Mouse (Mus musculus): ENCODE data around the gene Hipk1. TPM values are rescaled to one million over a fixed set of nuclear protein-coding genes. Genes with fewer than 3 reads are reported as not detected.

Gene Hipk1
- polyA plus RNA-seq, 1 experiment from 2014 or later = 8.3 TPM

DNA sequence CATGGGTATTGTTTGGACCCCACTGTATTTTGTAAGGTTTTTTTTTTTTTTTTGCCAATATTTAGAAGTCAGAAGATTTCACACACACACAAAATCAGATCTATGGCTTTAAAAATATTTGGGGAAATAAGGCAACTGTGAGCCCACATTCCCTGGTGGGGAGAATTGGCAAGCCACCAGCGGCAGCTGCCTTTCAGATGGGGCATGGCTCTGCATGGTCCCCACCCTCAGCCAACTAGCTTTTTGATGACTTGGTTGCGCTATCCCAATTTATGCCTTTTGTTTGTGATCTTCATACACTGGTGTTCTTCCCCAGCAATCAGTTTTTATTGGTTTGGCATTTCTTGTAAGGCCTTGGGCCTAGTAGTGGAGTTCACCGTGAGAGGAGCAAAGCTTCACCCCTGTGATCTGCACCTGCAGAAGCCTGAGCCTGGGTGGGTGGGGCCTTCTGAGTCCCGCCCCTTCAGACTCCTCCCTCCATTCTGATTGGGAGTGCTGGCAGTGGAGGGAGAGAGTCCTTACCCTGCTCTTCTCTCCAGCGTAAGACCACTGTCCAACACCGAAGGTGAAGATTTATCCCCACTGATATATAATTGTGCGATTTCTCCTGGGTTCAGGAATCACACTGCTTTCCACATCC lies 77.0 kb downstream of the Hipk1 start:
- no peaks in the 10 kb centered on the region for H3K27me3 ChIP-seq (ENCODE audit: insufficient read depth, low read length)
- H3K27ac ChIP-seq (ENCODE audit: low read depth) = no peak overlapping the region
- WGBS (ENCODE audit: insufficient replicate concordance) = 65% methylated on average over 7 of the region's 7 CpGs
- no peaks in the 10 kb centered on the region for H3K4me1 ChIP-seq (ENCODE audit: insufficient read depth)
- H3K4me3 ChIP-seq (ENCODE audit: low read depth, low read length) = no peak overlapping the region
- no peak for DNase-seq
- no peaks in the 10 kb centered on the region for H3K36me3 ChIP-seq (replicated peaks; ENCODE audit: insufficient read depth, low read length)
- no peak overlapping the region for H3K4me2 ChIP-seq (ENCODE audit: low read depth, low read length)
- H3K9me3 ChIP-seq (ENCODE audit: low read length) = no peaks in the 10 kb centered on the region
- H3K9ac ChIP-seq (replicated peaks) = no peak overlapping the region
- TF ChIP-seq EP300 (IDR thresholded peaks at IDR 0.05; ENCODE audit: low read depth) (no peak), CTCF (IDR thresholded peaks at IDR 0.05; ENCODE audit: low read depth) (no peak)
- no peak for ATAC-seq

DNA sequence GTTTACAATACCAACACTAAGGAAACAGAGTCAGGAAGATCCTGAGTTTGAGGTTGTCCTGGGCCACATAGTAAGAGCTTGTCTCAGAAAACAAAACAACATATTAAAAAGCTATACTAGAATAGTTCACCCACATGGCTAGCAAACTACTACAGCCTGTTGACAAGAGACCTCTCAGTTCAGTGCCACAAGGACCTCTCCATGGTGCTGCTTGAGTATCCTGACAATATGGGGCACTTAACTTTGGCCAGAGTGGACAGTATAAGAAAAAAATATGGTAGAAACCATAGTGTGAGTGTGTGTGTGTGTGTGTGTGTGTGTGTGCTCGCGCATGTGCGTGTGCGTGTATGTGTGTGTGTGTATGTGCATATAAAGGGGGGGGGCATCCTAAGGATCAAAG lies 79.2 kb downstream of the Hipk1 start:
- WGBS (ENCODE audit: insufficient replicate concordance) = 89% methylated on average over 4 of the region's 4 CpGs
- no peak for DNase-seq
- Histone ChIP-seq H3K4me1 (ENCODE audit: insufficient read depth) (no peaks in the 10 kb centered on the region), H3K27me3 (ENCODE audit: insufficient read depth, low read length) (no peaks in the 10 kb centered on the region), H3K27ac (ENCODE audit: low read depth) (no peak overlapping the region), H3K4me2 (ENCODE audit: low read depth, low read length) (no peak overlapping the region), H3K36me3 (replicated peaks; ENCODE audit: insufficient read depth, low read length) (no peaks in the 10 kb centered on the region), H3K9me3 (ENCODE audit: low read length) (no peaks in the 10 kb centered on the region), H3K4me3 (ENCODE audit: low read depth, low read length) (no peak overlapping the region), H3K9ac (replicated peaks) (no peak overlapping the region)
- TF ChIP-seq CTCF (IDR thresholded peaks at IDR 0.05; ENCODE audit: low read depth) (no peak), EP300 (IDR thresholded peaks at IDR 0.05; ENCODE audit: low read depth) (no peak)
- ATAC-seq = no peak

GRCm38 (mm10) chr3:103709470-103710040 lies 81.8 kb downstream of the Hipk1 start:
- Histone ChIP-seq H3K4me2 (ENCODE audit: low read depth, low read length) (no peak overlapping the region), H3K4me3 (ENCODE audit: low read depth, low read length) (no peak overlapping the region), H3K9ac (replicated peaks) (no peak overlapping the region), H3K27me3 (ENCODE audit: insufficient read depth, low read length) (no peaks in the 10 kb centered on the region), H3K9me3 (ENCODE audit: low read length) (no peaks in the 10 kb centered on the region), H3K27ac (ENCODE audit: low read depth) (no peak overlapping the region), H3K4me1 (ENCODE audit: insufficient read depth) (no peaks in the 10 kb centered on the region), H3K36me3 (replicated peaks; ENCODE audit: insufficient read depth, low read length) (no peaks in the 10 kb centered on the region)
- no peak for ATAC-seq
- TF ChIP-seq EP300 (IDR thresholded peaks at IDR 0.05; ENCODE audit: low read depth) (no peak), CTCF (IDR thresholded peaks at IDR 0.05; ENCODE audit: low read depth) (no peak)
- DNase-seq = no peak
- 84% methylated on average over 5 of the region's 5 CpGs for WGBS (ENCODE audit: insufficient replicate concordance)

DNA sequence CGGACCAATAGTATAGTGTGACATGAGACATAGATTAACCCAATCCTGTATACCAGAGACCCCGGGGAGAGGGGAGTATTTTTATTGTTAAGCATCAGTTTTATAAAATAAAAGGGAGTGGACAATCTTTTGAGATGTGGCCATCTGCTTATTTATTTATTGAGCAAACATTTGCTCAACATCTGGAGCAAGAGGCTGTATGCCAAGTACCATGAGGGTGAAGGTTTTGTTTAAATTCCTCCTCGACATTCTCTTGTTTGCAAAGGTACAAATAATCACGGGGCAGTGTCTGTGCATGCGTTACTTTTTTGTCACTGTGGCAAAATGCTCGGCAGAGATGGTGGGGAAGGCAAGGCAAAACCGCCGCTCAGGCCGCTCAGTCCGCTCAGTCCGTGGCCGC lies 85.9 kb downstream of the Hipk1 start:
- Histone ChIP-seq H3K9me3 (ENCODE audit: low read length) (no peaks in the 10 kb centered on the region), H3K27ac (ENCODE audit: low read depth) (no peak overlapping the region), H3K9ac (replicated peaks) (no peak overlapping the region), H3K4me2 (ENCODE audit: low read depth, low read length) (no peak overlapping the region), H3K36me3 (replicated peaks; ENCODE audit: insufficient read depth, low read length) (no peaks in the 10 kb centered on the region), H3K27me3 (ENCODE audit: insufficient read depth, low read length) (no peaks in the 10 kb centered on the region), H3K4me3 (ENCODE audit: low read depth, low read length) (no peak overlapping the region), H3K4me1 (ENCODE audit: insufficient read depth) (no peaks in the 10 kb centered on the region)
- no peak for DNase-seq
- 76% methylated on average over 12 of the region's 12 CpGs for WGBS (ENCODE audit: insufficient replicate concordance)
- ATAC-seq = no peak
- TF ChIP-seq EP300 (IDR thresholded peaks at IDR 0.05; ENCODE audit: low read depth) (no peak), CTCF (IDR thresholded peaks at IDR 0.05; ENCODE audit: low read depth) (no peak)

DNA sequence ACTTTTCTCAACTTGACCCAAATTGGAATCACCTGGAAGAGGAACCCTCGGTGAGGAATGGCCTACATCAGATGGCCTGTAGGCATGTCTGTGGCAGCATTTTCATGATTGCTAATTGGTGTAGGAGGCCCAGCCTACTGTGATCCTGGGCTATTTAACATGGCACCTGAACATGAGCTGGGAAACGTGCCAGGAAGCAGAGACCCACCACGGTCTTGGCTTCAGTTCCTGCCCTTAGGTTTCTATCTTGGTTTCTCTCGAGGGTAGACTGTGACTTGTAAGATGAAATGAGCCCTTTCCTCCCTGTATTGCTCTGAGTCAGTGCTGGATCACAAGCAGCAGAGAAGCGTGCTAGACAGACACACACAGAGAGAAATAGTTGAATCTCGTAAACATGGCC lies 86.7 kb downstream of the Hipk1 start:
- DNase-seq = no peak
- no peaks in the 10 kb centered on the region for H3K4me1 ChIP-seq (ENCODE audit: insufficient read depth)
- no peak overlapping the region for H3K4me2 ChIP-seq (ENCODE audit: low read depth, low read length)
- H3K36me3 ChIP-seq (replicated peaks; ENCODE audit: insufficient read depth, low read length) = no peaks in the 10 kb centered on the region
- no peaks in the 10 kb centered on the region for H3K9me3 ChIP-seq (ENCODE audit: low read length)
- no peak overlapping the region for H3K4me3 ChIP-seq (ENCODE audit: low read depth, low read length)
- 70% methylated on average over 6 of the region's 6 CpGs for WGBS (ENCODE audit: insufficient replicate concordance)
- H3K27me3 ChIP-seq (ENCODE audit: insufficient read depth, low read length) = no peaks in the 10 kb centered on the region
- H3K9ac ChIP-seq (replicated peaks) = no peak overlapping the region
- ATAC-seq = no peak
- no peak overlapping the region for H3K27ac ChIP-seq (ENCODE audit: low read depth)
- TF ChIP-seq EP300 (IDR thresholded peaks at IDR 0.05; ENCODE audit: low read depth) (no peak), CTCF (IDR thresholded peaks at IDR 0.05; ENCODE audit: low read depth) (no peak)

GRCm38 (mm10) chr3:103696388-103696925 lies 94.9 kb downstream of the Hipk1 start:
- Histone ChIP-seq H3K4me3 (ENCODE audit: low read depth, low read length) (no peak overlapping the region), H3K9ac (replicated peaks) (no peak overlapping the region), H3K27ac (ENCODE audit: low read depth) (no peak overlapping the region), H3K36me3 (replicated peaks; ENCODE audit: insufficient read depth, low read length) (no peaks in the 10 kb centered on the region), H3K4me1 (ENCODE audit: insufficient read depth) (no peaks in the 10 kb centered on the region), H3K27me3 (ENCODE audit: insufficient read depth, low read length) (no peaks in the 10 kb centered on the region), H3K4me2 (ENCODE audit: low read depth, low read length) (no peak overlapping the region), H3K9me3 (ENCODE audit: low read length) (no peaks in the 10 kb centered on the region)
- TF ChIP-seq CTCF (IDR thresholded peaks at IDR 0.05; ENCODE audit: low read depth) (no peak), EP300 (IDR thresholded peaks at IDR 0.05; ENCODE audit: low read depth) (no peak)
- ATAC-seq (no peak), DNase-seq (no peak)
- 69% methylated on average over 1 of the region's 1 CpGs for WGBS (ENCODE audit: insufficient replicate concordance)

Data from liver, postnatal 0 days (tissue).